Mouse (Mus musculus) lung, embryonic 14.5 days (tissue): Measurements from ENCODE around the gene Itga8. TPM values are rescaled to one million over a fixed set of nuclear protein-coding genes. Genes with fewer than 3 reads are reported as not detected.

ENCODE experiments used
- ATAC-seq: fragments of 200-750 bp; cut with Nextera tagmentation; 2 replicates; pipeline ENCODE4 v1.8.0; 2017; ENCODE audit warnings: mild to moderate bottlenecking, moderate TSS enrichment, moderate library complexity; ENCODE audit not compliant: insufficient read depth
- DNase-seq: peaks from one replicate; pipeline ENCODE4 v3.0.0-alpha.2; 2015
- H3K27ac ChIP-seq: fragments of 300-500 bp; sonication (generic); 2 replicates; pipeline ENCODE4 v1.5.1; 2014; ENCODE audit warnings: low read depth, mild to moderate bottlenecking, moderate library complexity
- H3K27me3 ChIP-seq: fragments of 300-500 bp; sonication (generic); 2 replicates; pipeline ENCODE4 v1.6.1; 2014; ENCODE audit warnings: low read length, control low read depth; ENCODE audit not compliant: insufficient read depth
- H3K36me3 ChIP-seq: fragments of 300-500 bp; sonication (generic); 2 replicates; pipeline ENCODE4 v1.6.1; 2014; ENCODE audit warnings: control low read depth; ENCODE audit not compliant: insufficient read depth
- H3K4me1 ChIP-seq: fragments of 300-500 bp; sonication (generic); 2 replicates; pipeline ENCODE4 v1.6.1; 2014; ENCODE audit warnings: antibody characterized with exemption, control low read depth; ENCODE audit not compliant: insufficient read depth
- H3K4me2 ChIP-seq: fragments of 300-500 bp; sonication (generic); 2 replicates; pipeline ENCODE4 v1.6.1; 2014; ENCODE audit warnings: mild to moderate bottlenecking
- H3K4me3 ChIP-seq: fragments of 300-500 bp; sonication (generic); 2 replicates; pipeline ENCODE4 v1.5.1; 2014; ENCODE audit warnings: low read depth, low read length
- H3K9ac ChIP-seq: fragments of 300-500 bp; sonication (generic); 2 replicates; pipeline ENCODE4 v1.6.1; 2014
- H3K9me3 ChIP-seq: fragments of 300-500 bp; sonication (generic); 2 replicates; pipeline ENCODE4 v1.6.1; 2016; ENCODE audit warnings: low read depth, low read length, control low read depth
- CTCF ChIP-seq: IDR thresholded peaks from 2 replicates; pipeline ENCODE4 v1.5.1; 2016; ENCODE audit warnings: antibody characterized with exemption, low read depth
- WGBS: fragments of 180-500 bp; shearing (Covaris S2); extraction: QIAGEN DNeasy Blood & Tissue Kit; methylation state at CpG from one replicate; pipeline ENCODE4 v1.1.7; 2014; 5-methylcytosine and 5-hydroxymethylcytosine counted together
- polyA plus RNA-seq: library from polyadenylated mRNA; unstranded; fragments of >200 nt; fragmentation: Nextera tagmentation; extraction: Ambion mirVana; gene quantifications from 2 replicates; pipeline ENCODE4 v1.2.1, GENCODE M21; 2014

Itga8 gene
- polyA plus RNA-seq, 1 experiment from 2014 or later = 42.6 TPM

DNA sequence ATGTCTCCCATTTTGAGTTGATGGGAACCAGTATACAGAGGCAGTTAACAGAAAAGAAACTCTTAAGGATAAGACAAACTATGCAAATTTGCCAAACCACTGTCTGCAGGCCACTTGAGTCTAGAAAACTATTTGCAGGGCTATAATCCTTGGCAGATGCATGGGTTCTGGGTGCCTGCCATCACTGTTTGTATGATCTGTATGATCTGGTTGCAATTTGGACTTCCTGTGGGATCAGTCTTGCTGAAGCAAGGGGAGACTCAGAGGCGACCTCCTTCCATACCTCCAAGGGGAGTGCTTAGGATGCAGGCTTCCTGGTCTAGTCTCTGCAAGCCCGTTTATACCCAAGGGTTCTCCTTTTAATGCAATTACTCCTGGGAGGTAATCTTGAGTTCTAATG lies 155.1 kb downstream of the Itga8 start:
- Histone ChIP-seq H3K4me2 (no peak overlapping the region), H3K4me3 (no peak overlapping the region), H3K27ac (no peak overlapping the region), H3K27me3 (no peaks in the 10 kb centered on the region), H3K9ac (no peak overlapping the region), H3K4me1 (no peaks in the 10 kb centered on the region), H3K36me3 (no peaks in the 10 kb centered on the region; the same call in 1 of the 2 replicates), H3K9me3 (no peaks in the 10 kb centered on the region)
- ATAC-seq (no peak), DNase-seq (peak; percentile 15)
- 67% methylated on average over 2 of the region's 2 CpGs for WGBS
- no peak for TF ChIP-seq CTCF

DNA sequence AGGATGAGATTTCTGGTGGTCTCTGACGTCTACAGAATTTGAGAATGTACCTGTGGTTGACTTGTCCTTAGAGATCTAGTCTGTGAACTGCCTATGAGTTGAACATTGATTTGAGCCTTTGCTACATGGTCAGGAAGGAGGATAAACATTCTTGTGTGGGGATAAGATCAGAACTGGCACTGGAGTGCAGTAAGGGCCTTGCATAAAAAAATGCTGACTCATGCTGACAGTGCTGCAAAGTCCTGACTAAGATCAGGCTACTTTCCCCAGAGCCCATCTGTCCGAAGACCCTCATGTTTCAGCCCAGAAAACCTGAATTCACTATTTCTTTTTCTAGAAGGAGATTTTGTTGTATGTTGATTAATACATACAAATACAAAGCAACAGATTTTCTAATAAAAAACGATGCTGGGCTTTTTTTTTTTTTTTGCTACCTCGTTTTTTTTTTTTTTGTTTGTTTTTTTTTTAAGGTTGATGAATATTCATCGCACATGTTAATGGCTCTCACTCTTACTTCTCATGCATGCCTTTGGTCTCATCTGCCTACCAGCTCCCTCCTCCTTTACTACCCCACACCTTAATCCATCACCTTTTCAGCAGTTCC lies 162.9 kb downstream of the Itga8 start:
- H3K4me2 ChIP-seq = no peak overlapping the region
- DNase-seq (no peak), ATAC-seq (no peak)
- TF ChIP-seq CTCF = no peak
- WGBS = 75% methylated on average over 5 of the region's 5 CpGs
- no peaks in the 10 kb centered on the region for H3K9me3 ChIP-seq
- no peak overlapping the region for H3K9ac ChIP-seq
- 0 out of 2 replicates have a peak, but pooled peaks cover 7% of the 10 kb centered on the region for H3K36me3 ChIP-seq
- H3K27me3 ChIP-seq = no peaks in the 10 kb centered on the region
- no peaks in the 10 kb centered on the region for H3K4me1 ChIP-seq
- H3K27ac ChIP-seq = no peak overlapping the region
- no peak overlapping the region for H3K4me3 ChIP-seq

DNA sequence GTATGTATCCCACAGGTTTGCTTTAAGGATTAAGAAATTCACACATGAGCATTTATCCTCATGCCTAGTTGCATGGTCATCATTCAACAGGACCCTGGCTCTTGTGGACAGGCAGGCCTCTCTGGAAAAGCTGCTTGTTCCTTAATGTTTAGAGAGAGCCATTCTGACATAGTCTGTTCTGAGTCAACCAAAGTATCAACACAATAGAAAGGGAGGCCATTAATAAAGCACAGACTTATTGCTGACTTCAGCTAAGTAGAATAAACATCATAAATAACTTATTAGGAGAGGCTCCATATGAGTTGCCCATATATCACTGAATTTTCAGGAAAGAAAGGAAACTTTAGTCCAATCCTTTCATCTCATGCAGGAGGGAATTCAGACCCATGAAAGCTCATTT lies 175.1 kb downstream of the Itga8 start:
- H3K4me1 ChIP-seq = no peaks in the 10 kb centered on the region
- no peaks in the 10 kb centered on the region for H3K9me3 ChIP-seq
- no peak overlapping the region for H3K4me3 ChIP-seq
- no peak for ATAC-seq
- no peak for DNase-seq
- H3K36me3 ChIP-seq = peaks cover 8% of the 10 kb centered on the region; the same call in 1 of the 2 replicates
- TF ChIP-seq CTCF = no peak
- no peak overlapping the region for H3K27ac ChIP-seq
- no peaks in the 10 kb centered on the region for H3K27me3 ChIP-seq
- H3K9ac ChIP-seq = no peak overlapping the region
- H3K4me2 ChIP-seq = no peak overlapping the region

DNA sequence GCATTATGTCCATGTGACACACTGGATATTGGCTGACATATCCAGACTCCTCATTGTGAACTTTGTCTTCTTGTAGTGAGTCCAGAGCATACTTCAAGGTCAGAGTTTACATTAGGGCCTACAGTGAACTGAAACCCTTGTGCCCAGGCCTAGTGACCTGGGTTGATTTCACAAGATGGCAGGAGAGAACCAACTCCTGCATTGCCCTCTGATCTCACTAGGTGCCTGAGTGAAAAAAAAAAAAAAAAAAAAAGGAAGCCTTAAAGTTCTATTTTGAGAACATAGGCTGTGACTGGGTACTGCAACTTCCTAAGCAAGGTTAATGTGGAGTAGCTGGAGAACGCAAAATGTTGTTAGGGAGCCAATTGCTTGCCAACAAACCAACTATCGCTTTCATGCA lies 186.2 kb downstream of the Itga8 start:
- no peak for TF ChIP-seq CTCF
- Histone ChIP-seq H3K27ac (no peak overlapping the region), H3K27me3 (no peaks in the 10 kb centered on the region), H3K36me3 (peaks cover 5% of the 10 kb centered on the region; the same call in 1 of the 2 replicates), H3K4me3 (no peak overlapping the region), H3K9me3 (no peaks in the 10 kb centered on the region), H3K4me2 (no peak overlapping the region), H3K9ac (no peak overlapping the region), H3K4me1 (peaks cover 1% of the 10 kb centered on the region; the same call in 1 of the 2 replicates)
- WGBS = 43% methylated on average over 2 of the region's 2 CpGs
- ATAC-seq (no peak), DNase-seq (peak; percentile 35)

DNA sequence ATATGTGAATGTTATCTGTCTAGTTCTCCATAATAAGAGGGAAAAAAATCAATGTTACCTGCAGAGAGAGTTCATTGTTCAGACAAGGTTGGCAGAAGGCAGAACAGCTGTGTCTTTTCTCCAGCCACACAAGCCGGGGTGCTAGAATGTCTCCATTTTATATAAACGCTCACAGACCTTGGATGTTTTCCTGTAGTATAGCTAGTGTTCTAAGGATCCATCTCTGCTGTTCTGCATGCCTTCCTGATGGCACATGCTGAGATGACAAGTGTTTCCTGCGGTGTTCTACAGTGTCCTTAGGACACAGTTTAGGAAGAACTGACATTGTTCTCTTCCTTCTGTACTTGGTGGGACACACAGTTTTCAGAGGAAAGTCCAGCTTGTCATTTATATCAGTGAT lies 192.4 kb downstream of the Itga8 start:
- H3K4me3 ChIP-seq = no peak overlapping the region
- no peaks in the 10 kb centered on the region for H3K9me3 ChIP-seq
- no peaks in the 10 kb centered on the region for H3K27me3 ChIP-seq
- no peak overlapping the region for H3K4me2 ChIP-seq
- H3K27ac ChIP-seq = no peak overlapping the region
- ATAC-seq (peak; percentile 57), DNase-seq (peak; percentile 65)
- WGBS = 41% methylated on average over 3 of the region's 3 CpGs
- H3K9ac ChIP-seq = no peak overlapping the region
- 0 out of 2 replicates have a peak, but pooled peaks cover 3% of the 10 kb centered on the region for H3K36me3 ChIP-seq
- H3K4me1 ChIP-seq = peaks cover 15% of the 10 kb centered on the region
- no peak for TF ChIP-seq CTCF

DNA sequence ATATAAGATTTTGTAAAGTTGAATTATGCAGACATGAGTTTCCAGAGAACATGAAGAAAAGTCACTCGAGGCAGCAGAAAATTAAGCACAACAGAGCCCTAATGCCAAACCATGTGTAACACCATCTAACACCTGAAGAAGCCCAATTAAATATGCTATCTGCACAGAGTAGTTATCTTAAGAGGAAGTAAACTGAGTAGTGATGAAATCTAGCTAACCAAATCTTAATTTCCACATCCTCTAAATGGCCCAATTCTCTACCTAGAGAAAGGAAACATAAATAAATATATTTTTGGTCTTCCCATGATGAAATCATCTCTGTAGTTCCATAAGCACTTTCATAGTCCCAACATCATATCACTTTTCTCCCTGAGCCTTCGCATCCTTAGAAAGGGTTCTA lies 193.4 kb downstream of the Itga8 start:
- Histone ChIP-seq H3K4me2 (no peak overlapping the region), H3K4me1 (peaks cover 15% of the 10 kb centered on the region), H3K36me3 (0 out of 2 replicates have a peak, but pooled peaks cover 3% of the 10 kb centered on the region), H3K27me3 (no peaks in the 10 kb centered on the region), H3K9ac (no peak overlapping the region), H3K9me3 (no peaks in the 10 kb centered on the region), H3K4me3 (no peak overlapping the region), H3K27ac (no peak overlapping the region)
- WGBS = 74% methylated on average over 2 of the region's 2 CpGs
- DNase-seq (no peak), ATAC-seq (no peak)
- TF ChIP-seq CTCF = no peak

DNA sequence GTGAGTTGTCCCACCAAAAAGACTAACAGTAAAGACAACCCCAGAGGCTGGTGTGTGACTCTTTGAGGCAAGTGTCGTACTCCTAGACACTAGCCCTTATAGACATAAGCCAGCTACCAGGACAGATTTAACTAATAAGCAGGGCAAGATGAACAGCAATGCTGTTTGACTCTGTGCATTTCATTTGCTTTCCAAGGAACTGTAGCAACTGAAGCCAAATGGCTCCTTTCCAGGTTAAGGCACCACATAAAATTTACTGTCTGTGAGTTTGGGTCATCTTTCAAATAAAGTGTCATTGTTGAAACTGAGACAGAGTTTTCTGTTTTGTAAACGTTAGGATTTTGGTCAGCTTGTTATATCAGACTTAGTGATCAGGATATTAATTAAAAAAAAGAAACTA lies 194.5 kb downstream of the Itga8 start:
- 0 out of 2 replicates have a peak, but pooled peaks cover 3% of the 10 kb centered on the region for H3K36me3 ChIP-seq
- no peak overlapping the region for H3K9ac ChIP-seq
- H3K4me3 ChIP-seq = no peak overlapping the region
- no peaks in the 10 kb centered on the region for H3K9me3 ChIP-seq
- no peaks in the 10 kb centered on the region for H3K27me3 ChIP-seq
- 32% methylated on average over 2 of the region's 2 CpGs for WGBS
- peaks cover 15% of the 10 kb centered on the region for H3K4me1 ChIP-seq
- ATAC-seq (peak; percentile 75; the same call in 1 of the 2 replicates), DNase-seq (peak; percentile 93)
- no peak overlapping the region for H3K4me2 ChIP-seq
- no peak for TF ChIP-seq CTCF
- H3K27ac ChIP-seq = no peak overlapping the region
